Comparison of ENCODE assay signal across 8 mouse cellular contexts in genomic region chr4:129696158-129696985, GRCm38 (mm10). TPM values are rescaled to one million over a fixed set of nuclear protein-coding genes. Genes with fewer than 3 reads are reported as not detected.
DNase-seq lines count a peak whose midpoint lies in the region; ATAC-seq and TF ChIP-seq lines count a peak whose summit lies in the region.

Tmem39b (minus strand) TSS chr4:129696838.

- H3K9ac ChIP-seq in CH12.LX (ENCODE audit: insufficient read depth, low read depth) = peak within 1 kb of the TSS; percentile 78
- peak within 1 kb of the TSS; percentile 73 for H3K9ac ChIP-seq in forebrain, embryonic 12.5 days
- H3K9ac ChIP-seq in heart, postnatal 0 days (replicated peaks; ENCODE audit: low read depth, low read length) = peak within 1 kb of the TSS; percentile 71
- H3K9ac ChIP-seq in liver, embryonic 16.5 days (ENCODE audit: low read depth, low read length) = peak within 1 kb of the TSS; percentile 75
- peak within 1 kb of the TSS; percentile 83 for H3K9ac ChIP-seq in neural tube, embryonic 13.5 days

- H3K27me3 ChIP-seq in CH12.LX (replicated peaks) = no peaks in the 10 kb centered on the region
- no peaks in the 10 kb centered on the region for H3K27me3 ChIP-seq in forebrain, embryonic 12.5 days
- no peaks in the 10 kb centered on the region for H3K27me3 ChIP-seq in heart, postnatal 0 days (ENCODE audit: control insufficient read depth, insufficient read depth, low read length)
- H3K27me3 ChIP-seq in liver, embryonic 16.5 days (ENCODE audit: control insufficient read depth, insufficient read depth, low read depth, low read length) = no peaks in the 10 kb centered on the region
- no peaks in the 10 kb centered on the region for H3K27me3 ChIP-seq in neural tube, embryonic 13.5 days
- H3K27me3 ChIP-seq in testis, adult 2 months (ENCODE audit: control insufficient read depth, insufficient read depth, low read length) = no peaks in the 10 kb centered on the region

- no peak for TF ChIP-seq RAD21 in CH12.LX (IDR thresholded peaks at IDR 0.05; ENCODE audit: low read depth, low read length)

- peaks cover 4% of the 10 kb centered on the region; the same call in 1 of the 2 replicates for H3K79me2 ChIP-seq in CH12.LX (replicated peaks; ENCODE audit: control insufficient read depth, extremely low read depth, insufficient read depth, poor library complexity, severe bottlenecking)

- H3K4me1 ChIP-seq in CH12.LX (ENCODE audit: control insufficient read depth in 1 of 2, insufficient read depth in 2 of 2) = peaks cover 0 to 19% of the 10 kb centered on the region in 2 experiments; a peak in 2 of 4 replicates
- peaks cover 21% of the 10 kb centered on the region for H3K4me1 ChIP-seq in forebrain, embryonic 12.5 days
- no peaks in the 10 kb centered on the region for H3K4me1 ChIP-seq in heart, postnatal 0 days (ENCODE audit: control insufficient read depth, insufficient read depth)
- H3K4me1 ChIP-seq in liver, embryonic 16.5 days (ENCODE audit: control insufficient read depth, low read depth, low read length) = peaks cover 14% of the 10 kb centered on the region
- peaks cover 54% of the 10 kb centered on the region for H3K4me1 ChIP-seq in neural tube, embryonic 13.5 days (replicated peaks)
- peaks cover 4% of the 10 kb centered on the region for H3K4me1 ChIP-seq in testis, adult 2 months (ENCODE audit: control insufficient read depth, insufficient read depth, low read length)

- dilution Hi-C loops in CH12.LX (cut with MboI; ENCODE audit: extremely low pct_ligation_motif_present, extremely low pct_unique_long_range_greater_than_20kb, low sequenced_read_pairs) = no loop called here

- peaks cover 21 to 35% of the 10 kb centered on the region in 2 experiments for H3K36me3 ChIP-seq in CH12.LX (replicated peaks in 1 of 2; ENCODE audit: control insufficient read depth in 1 of 2, insufficient read depth in 1 of 2, low read length in 1 of 2)
- H3K36me3 ChIP-seq in forebrain, embryonic 12.5 days (replicated peaks) = peaks cover 29% of the 10 kb centered on the region
- H3K36me3 ChIP-seq in heart, postnatal 0 days (replicated peaks; ENCODE audit: control insufficient read depth, insufficient read depth, low read length) = peaks cover 22% of the 10 kb centered on the region
- no peaks in the 10 kb centered on the region for H3K36me3 ChIP-seq in liver, embryonic 16.5 days (ENCODE audit: control insufficient read depth, insufficient read depth)
- H3K36me3 ChIP-seq in neural tube, embryonic 13.5 days = peaks cover 30% of the 10 kb centered on the region
- H3K36me3 ChIP-seq in testis, adult 2 months (ENCODE audit: control insufficient read depth, insufficient read depth, low read length) = peaks cover 5% of the 10 kb centered on the region

- DNase-seq in CH12.LX (ENCODE audit: extremely low read depth) = peak; percentile 90
- DNase-seq in c-Kit-positive CD71-positive TER-119-negative erythroid progenitor cells, embryonic 14.5 days (ENCODE audit: low read depth) = peak; percentile 85
- DNase-seq in heart, postnatal 0 days (ENCODE audit: low spot score) = peak; percentile 94
- peak; percentile 93 to 96 for DNase-seq in kidney, postnatal 4 days

- H3K4me3 ChIP-seq in CH12.LX (replicated peaks in 1 of 3; ENCODE audit: low read depth in 2 of 3, low read length in 2 of 3, poor library complexity in 1 of 3) = peak within 1 kb of the TSS; percentile 81 to 83 (median 82)
- H3K4me3 ChIP-seq in forebrain, embryonic 12.5 days (replicated peaks) = peak within 1 kb of the TSS; percentile 72
- peak within 1 kb of the TSS; percentile 75 for H3K4me3 ChIP-seq in heart, postnatal 0 days (ENCODE audit: low read depth, low read length)
- peak within 1 kb of the TSS; percentile 77 for H3K4me3 ChIP-seq in liver, embryonic 16.5 days (ENCODE audit: low read depth, low read length)
- H3K4me3 ChIP-seq in neural tube, embryonic 13.5 days = peak within 1 kb of the TSS; percentile 62
- peak within 1 kb of the TSS; percentile 93 for H3K4me3 ChIP-seq in testis, adult 2 months (ENCODE audit: control insufficient read depth, low read depth, low read length)

- 1% methylated on average over 56 of the region's 57 CpGs for WGBS in forebrain, embryonic 12.5 days
- under 1% methylated on average over 54 of the region's 57 CpGs for WGBS in heart, postnatal 0 days
- WGBS in liver, embryonic 16.5 days (ENCODE audit: insufficient replicate concordance) = under 1% methylated on average over 55 of the region's 57 CpGs
- under 1% methylated on average over 51 of the region's 57 CpGs for WGBS in neural tube, embryonic 13.5 days

- no peaks in the 10 kb centered on the region for H3K9me3 ChIP-seq in CH12.LX (replicated peaks; ENCODE audit: low read length)
- H3K9me3 ChIP-seq in forebrain, embryonic 12.5 days = no peaks in the 10 kb centered on the region
- no peaks in the 10 kb centered on the region for H3K9me3 ChIP-seq in heart, postnatal 0 days (replicated peaks; ENCODE audit: control insufficient read depth, low read length)
- no peaks in the 10 kb centered on the region for H3K9me3 ChIP-seq in liver, embryonic 16.5 days (replicated peaks; ENCODE audit: control insufficient read depth, low read length)
- H3K9me3 ChIP-seq in neural tube, embryonic 13.5 days = no peaks in the 10 kb centered on the region

- ATAC-seq in forebrain, embryonic 12.5 days (ENCODE audit: low FRiP score) = peak; percentile 88
- peak; percentile 92 for ATAC-seq in heart, postnatal 0 days (ENCODE audit: insufficient read depth, low read depth)
- peak; percentile 92 for ATAC-seq in liver, embryonic 16.5 days (ENCODE audit: low read depth)
- peak; percentile 92 for ATAC-seq in neural tube, embryonic 13.5 days (ENCODE audit: low read depth)

- TF ChIP-seq EP300 in CH12.LX (IDR thresholded peaks at IDR 0.05; ENCODE audit: low read length) = no peak
- TF ChIP-seq EP300 in heart, postnatal 0 days (IDR thresholded peaks at IDR 0.05; ENCODE audit: low read depth) = peak; percentile 74; the same call in 1 of the 2 replicates

- H3K4me2 ChIP-seq in CH12.LX (ENCODE audit: insufficient read depth, low read depth, poor library complexity, severe bottlenecking) = peak within 1 kb of the TSS; percentile 84
- H3K4me2 ChIP-seq in forebrain, embryonic 12.5 days = peak within 1 kb of the TSS; percentile 72
- peak within 1 kb of the TSS; percentile 84 for H3K4me2 ChIP-seq in heart, postnatal 0 days (ENCODE audit: low read depth, low read length)
- peak within 1 kb of the TSS; percentile 91 for H3K4me2 ChIP-seq in liver, embryonic 16.5 days (ENCODE audit: low read depth, low read length)
- H3K4me2 ChIP-seq in neural tube, embryonic 13.5 days = peak within 1 kb of the TSS; percentile 60

- peak within 1 kb of the TSS; percentile 20; the same call in 1 of the 2 replicates for H3K27ac ChIP-seq in CH12.LX (ENCODE audit: insufficient read depth, low read depth)
- H3K27ac ChIP-seq in forebrain, embryonic 12.5 days = peak within 1 kb of the TSS; percentile 98
- peak within 1 kb of the TSS; percentile 62 for H3K27ac ChIP-seq in heart, postnatal 0 days (ENCODE audit: low read depth)
- peak within 1 kb of the TSS; percentile 77 for H3K27ac ChIP-seq in liver, embryonic 16.5 days (ENCODE audit: low read length)
- H3K27ac ChIP-seq in neural tube, embryonic 13.5 days (replicated peaks) = peak within 1 kb of the TSS; percentile 98
- peak within 1 kb of the TSS; percentile 90 for H3K27ac ChIP-seq in testis, adult 2 months (ENCODE audit: control insufficient read depth, insufficient read depth, low read depth, low read length)

- no peak for TF ChIP-seq CTCF in CH12.LX (conservative IDR thresholded peaks at IDR 0.05 in 1 of 2, IDR thresholded peaks at IDR 0.05 in 1 of 2; ENCODE audit: low read depth in 2 of 2, low read length in 2 of 2)
- no peak for TF ChIP-seq CTCF in heart, postnatal 0 days (IDR thresholded peaks at IDR 0.05; ENCODE audit: low read depth)
- TF ChIP-seq CTCF in testis, adult 2 months (IDR thresholded peaks at IDR 0.05; ENCODE audit: control insufficient read depth, insufficient read depth, insufficient replicate concordance, low read depth, low read length) = no peak

- peak; percentile 71 for TF ChIP-seq POLR2A in CH12.LX (IDR thresholded peaks at IDR 0.05; ENCODE audit: low read depth, low read length)
- peak; percentile 65; the same call in 1 of the 2 replicates for TF ChIP-seq POLR2A in testis, adult 2 months (IDR thresholded peaks at IDR 0.05; ENCODE audit: control insufficient read depth, low read depth, low read length)

- in situ Hi-C loops in CH12.LX (cut with MboI; ENCODE audit: low pct_ligation_motif_present, low pct_unique_long_range_greater_than_20kb, low sequenced_read_pairs) = no loop called here

TF ChIP-seq in CH12.LX, 34 proteins besides CTCF, POLR2A, EP300 and RAD21 (continues in another document):
- TF ChIP-seq BHLHE40 (IDR thresholded peaks at IDR 0.05; ENCODE audit: low read depth, low read length) (peak; percentile 78), ZKSCAN1 (IDR thresholded peaks at IDR 0.05; ENCODE audit: borderline replicate concordance, low read depth, low read length) (no peak), ZNF384 (IDR thresholded peaks at IDR 0.05; ENCODE audit: low read depth, low read length) (no peak), JUND (conservative IDR thresholded peaks at IDR 0.05; ENCODE audit: low read depth, low read length) (no peak), JUN (IDR thresholded peaks at IDR 0.05; ENCODE audit: insufficient read depth, low read depth, low read length) (no peak), PAX5 (IDR thresholded peaks at IDR 0.05; ENCODE audit: low read length) (no peak), MAFK (IDR thresholded peaks at IDR 0.05; ENCODE audit: insufficient replicate concordance, low read length) (no peak), MAZ (IDR thresholded peaks at IDR 0.05; ENCODE audit: low read depth, low read length) (no peak), RCOR1 (conservative IDR thresholded peaks at IDR 0.05; ENCODE audit: low read depth, low read length) (no peak), TBP (conservative IDR thresholded peaks at IDR 0.05; ENCODE audit: low read depth, low read length) (0 out of 2 replicates have a peak, but pooled peaks have one; percentile 15), POLR2AphosphoS2 (IDR thresholded peaks at IDR 0.05; ENCODE audit: low read depth, low read length) (peak; percentile 69; the same call in 1 of the 2 replicates), SMC3 (IDR thresholded peaks at IDR 0.05; ENCODE audit: low read depth, low read length) (no peak), CHD2 (IDR thresholded peaks at IDR 0.05; ENCODE audit: low read length) (peak; percentile 75)

RNA-seq across cellular contexts. Expression of gene Tmem39b, which starts in this region (rescaled TPM):
- total RNA-seq in CH12.LX (2012; rRNA removed) = 11.3 and 11.9 TPM in 2 replicates
- total RNA-seq in CH12.LX (2014; rRNA removed) = 13.9 and 14.6 TPM in 2 replicates
- polyA plus RNA-seq in CH12.LX (2012; ENCODE audit: insufficient read length, low read depth) = 33.5 and 37.7 TPM in 2 replicates
- polyA plus RNA-seq in forebrain, embryonic 12.5 days (2016; fragmentation: Nextera tagmentation; extraction: Ambion mirVana) = 18.5 and 21.9 TPM in 2 replicates
- total RNA-seq in heart, postnatal 0 days (2014; rRNA removed; ENCODE audit: low replicate concordance) = 3.6 and 11.8 TPM in 2 replicates
- 3.9 and 4.1 TPM in 2 replicates for polyA plus RNA-seq in heart, postnatal 0 days (2015; fragmentation: Nextera tagmentation; extraction: Ambion mirVana)
- 3.3 TPM in 2 replicates for polyA plus RNA-seq in liver, embryonic 16.5 days (2015; fragmentation: Nextera tagmentation; extraction: Ambion mirVana)
- polyA plus RNA-seq in neural tube, embryonic 13.5 days (2015; fragmentation: Nextera tagmentation; extraction: Ambion mirVana) = 13.5 TPM in 2 replicates
- 273 and 283 TPM in 2 replicates for polyA plus RNA-seq in testis, adult 2 months (2012; rRNA removed)

Comparison
In these comparisons a context has a peak if more than half of its experiments do, and no peak if none do; other contexts are left out.
1. Peak in every context shown above with its lines: DNase-seq, ATAC-seq, H3K4me3 ChIP-seq and H3K27ac ChIP-seq.
2. H3K27ac ChIP-seq: peak in every context shown above with its lines; median percentile 98 in forebrain, embryonic 12.5 days; 98 in neural tube, embryonic 13.5 days; 90 in testis, adult 2 months; 77 in liver, embryonic 16.5 days; 62 in heart, postnatal 0 days; 20 in CH12.LX.